Mouse (Mus musculus) WW6 (cell line): Measurements from ENCODE around the gene Cbln3.

Experiments used
- DNase-seq: peaks from one replicate; pipeline ENCODE4 v3.0.0-alpha.2; 2013; ENCODE audit warnings: low read depth, low spot score

The Cbln3 gene

GRCm38 (mm10) chr14:55845506-55846294, 38.5 kb downstream of the Cbln3 start:
- no peak for DNase-seq

GRCm38 (mm10) chr14:55842794-55843193, 41.4 kb downstream of the Cbln3 start:
- DNase-seq: no peak

GRCm38 (mm10) chr14:55840853-55841366, 43.3 kb downstream of the Cbln3 start:
- no peak for DNase-seq

- no peak for DNase-seq
These were observed 45.5 kb downstream of the Cbln3 start for GRCm38 (mm10) chr14:55838740-55839139.

- no peak for DNase-seq
These were observed 45.9 kb downstream of the Cbln3 start for GRCm38 (mm10) chr14:55838312-55838711.

- no peak for DNase-seq
These were observed 49.2 kb downstream of the Cbln3 start for GRCm38 (mm10) chr14:55834808-55835533.

- no peak for DNase-seq
These were observed 51.1 kb downstream of the Cbln3 start for GRCm38 (mm10) chr14:55833126-55833525.

DNA sequence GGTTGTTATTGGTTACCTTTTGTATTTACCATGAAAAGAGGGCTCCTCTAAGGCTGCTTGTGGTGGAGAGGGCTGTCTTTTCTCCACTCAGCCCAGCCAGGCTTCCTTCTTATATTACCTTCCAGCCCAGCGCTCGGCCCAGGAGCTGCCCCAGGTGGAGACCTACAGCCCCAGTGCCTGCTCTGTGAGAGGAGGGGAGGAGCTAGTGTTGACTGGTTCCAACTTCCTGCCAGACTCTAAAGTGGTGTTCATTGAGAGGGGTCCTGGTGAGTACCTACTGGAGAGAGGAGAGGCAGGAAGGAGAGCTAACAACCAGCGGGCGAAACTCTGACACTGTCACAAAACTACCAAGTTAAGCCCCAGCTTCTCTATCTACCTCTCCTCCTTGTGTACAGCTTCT, 53.9 kb downstream of the Cbln3 start:
- DNase-seq: no peak

- DNase-seq: no peak
These were observed 54.3 kb downstream of the Cbln3 start for GRCm38 (mm10) chr14:55829854-55830253.
